Mouse (Mus musculus) forebrain, embryonic 15.5 days (tissue): ENCODE data around the gene Lcn6. TPM values are rescaled to one million over a fixed set of nuclear protein-coding genes. Genes with fewer than 3 reads are reported as not detected.
A peak's percentile ranks its signal among the peaks of the same experiment; 100 is the strongest.
"Not testable (repeated sequence)": the region's sequence is repeated elsewhere in the genome, so short reads cannot be mapped to it uniquely, and the experiment has no call there.

Experiments used
- ATAC-seq: fragments of 200-750 bp; cut with Nextera tagmentation; replicated peaks from 2 replicates; pipeline ENCODE4 v1.8.0; 2017; ENCODE audit warnings: mild to moderate bottlenecking, moderate TSS enrichment, moderate library complexity
- H3K27ac ChIP-seq: fragments of 300-500 bp; sonication (generic); replicated peaks from 2 replicates; pipeline ENCODE4 v1.5.1; 2015; ENCODE audit warnings: mild to moderate bottlenecking, inconsistent platforms
- H3K27me3 ChIP-seq: fragments of 300-500 bp; sonication (generic); 2 replicates; pipeline ENCODE4 v1.6.1; 2015; ENCODE audit warnings: inconsistent platforms
- H3K36me3 ChIP-seq: fragments of 300-500 bp; sonication (generic); 2 replicates; pipeline ENCODE4 v1.6.1; 2015; ENCODE audit warnings: mild to moderate bottlenecking, inconsistent platforms
- H3K4me1 ChIP-seq: fragments of 300-500 bp; sonication (generic); 2 replicates; pipeline ENCODE4 v1.6.1; 2015; ENCODE audit warnings: inconsistent platforms
- H3K4me2 ChIP-seq: fragments of 300-500 bp; sonication (generic); replicated peaks from 2 replicates; pipeline ENCODE4 v1.6.1; 2015; ENCODE audit warnings: mild to moderate bottlenecking, inconsistent platforms
- H3K4me3 ChIP-seq: fragments of 300-500 bp; sonication (generic); 2 replicates; pipeline ENCODE4 v1.5.1; 2015; ENCODE audit warnings: mild to moderate bottlenecking, inconsistent platforms
- H3K9ac ChIP-seq: fragments of 300-500 bp; sonication (generic); replicated peaks from 2 replicates; pipeline ENCODE4 v1.6.1; 2015; ENCODE audit warnings: mild to moderate bottlenecking, inconsistent platforms
- H3K9me3 ChIP-seq: fragments of 300-500 bp; sonication (generic); 2 replicates; pipeline ENCODE4 v1.6.1; 2016; ENCODE audit warnings: inconsistent platforms
- WGBS: fragments of 180-500 bp; shearing (Covaris S2); methylation state at CpG from one replicate; pipeline ENCODE4 v1.1.7; 2015; ENCODE audit warnings: mixed read lengths; 5-methylcytosine and 5-hydroxymethylcytosine counted together
- polyA plus RNA-seq: library from polyadenylated mRNA; unstranded; fragments of >200 nt; fragmentation: Nextera tagmentation; extraction: Ambion mirVana; gene quantifications from 2 replicates; pipeline ENCODE4 v1.2.1, GENCODE M21; 2015

Lcn6 gene
- polyA plus RNA-seq, 1 experiment from 2014 or later = not detected

DNA sequence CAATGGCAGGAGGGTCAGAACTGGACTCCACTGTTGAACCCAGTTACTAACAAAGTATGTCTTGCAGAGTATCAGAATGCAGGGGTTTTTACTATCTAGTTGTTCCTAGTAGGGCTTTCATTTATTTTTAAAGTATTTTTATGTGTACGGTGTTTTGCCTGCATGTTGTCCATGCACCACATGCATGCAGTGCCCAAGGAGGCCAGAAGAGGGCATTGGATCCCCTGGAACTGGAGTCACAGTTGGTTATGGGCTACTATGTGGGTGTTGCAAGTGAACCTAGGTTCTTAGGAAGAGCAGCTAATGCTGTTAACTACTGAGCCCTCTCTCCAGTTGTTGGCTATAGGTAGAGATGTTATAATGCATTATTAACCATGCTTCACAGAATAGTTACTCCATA lies 13.1 kb upstream of the Lcn6 start:
- H3K9ac ChIP-seq = no peak overlapping the region
- no peaks in the 10 kb centered on the region for H3K9me3 ChIP-seq
- H3K4me2 ChIP-seq = no peak overlapping the region
- ATAC-seq = no peak
- no peaks in the 10 kb centered on the region for H3K27me3 ChIP-seq
- no peak overlapping the region for H3K4me3 ChIP-seq
- H3K27ac ChIP-seq = no peak overlapping the region
- H3K4me1 ChIP-seq = no peaks in the 10 kb centered on the region
- H3K36me3 ChIP-seq = no peaks in the 10 kb centered on the region
- WGBS = 67% methylated on average over 1 of the region's 1 CpGs

DNA sequence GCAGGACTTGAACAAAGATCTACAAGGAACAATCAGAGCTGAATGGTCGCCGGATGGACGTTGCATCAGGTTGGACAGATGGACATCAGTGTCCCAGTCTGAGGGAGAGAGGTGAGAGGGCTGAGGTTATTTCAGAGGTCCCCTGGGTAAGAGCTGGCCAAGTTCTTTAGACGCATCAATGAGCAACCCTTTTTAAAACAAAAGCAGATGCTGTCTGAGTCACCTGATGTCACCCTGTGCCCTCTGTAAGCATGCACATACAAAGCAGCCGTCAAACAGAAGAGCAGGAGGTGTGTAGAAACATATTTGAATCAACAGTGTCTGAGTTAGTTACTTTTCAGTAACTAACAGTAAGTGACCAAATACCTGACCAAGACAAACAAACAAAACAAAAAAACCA lies 12.5 kb upstream of the Lcn6 start:
- Histone ChIP-seq H3K27ac (no peak overlapping the region), H3K36me3 (no peaks in the 10 kb centered on the region), H3K4me1 (no peaks in the 10 kb centered on the region), H3K4me3 (no peak overlapping the region), H3K4me2 (no peak overlapping the region), H3K27me3 (no peaks in the 10 kb centered on the region), H3K9ac (no peak overlapping the region), H3K9me3 (no peaks in the 10 kb centered on the region)
- 82% methylated on average over 5 of the region's 5 CpGs for WGBS
- ATAC-seq = no peak

- Histone ChIP-seq H3K27ac (no peak overlapping the region), H3K27me3 (no peaks in the 10 kb centered on the region), H3K4me3 (no peak overlapping the region), H3K9ac (no peak overlapping the region), H3K36me3 (no peaks in the 10 kb centered on the region), H3K9me3 (no peaks in the 10 kb centered on the region), H3K4me2 (no peak overlapping the region), H3K4me1 (no peaks in the 10 kb centered on the region)
- 63% methylated on average over 1 of the region's 1 CpGs for WGBS
- no peak for ATAC-seq
These were observed 10.1 kb upstream of the Lcn6 start for GRCm38 (mm10) chr2:25666516-25666915.

DNA sequence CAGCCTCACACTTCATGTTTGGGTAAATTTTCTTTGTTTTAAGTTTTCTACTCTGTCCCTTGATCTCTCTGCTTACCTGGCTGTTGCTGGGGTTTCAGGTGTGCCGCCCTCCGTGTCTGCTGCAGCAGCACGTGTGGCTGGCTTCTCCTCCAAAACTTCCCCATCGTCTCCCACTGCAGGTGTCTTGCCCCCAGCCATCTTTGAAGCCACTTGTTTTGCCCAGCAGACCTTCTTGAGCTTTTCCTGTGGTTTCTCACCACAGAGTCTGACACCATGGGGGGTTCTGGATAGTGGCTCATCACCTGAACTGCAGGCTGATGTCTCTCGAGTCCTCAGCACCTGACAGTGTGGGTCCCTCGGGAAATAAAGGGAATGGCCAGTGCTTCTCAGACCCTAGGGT lies 3.0 kb downstream of the Lcn6 start:
- Histone ChIP-seq H3K36me3 (no peaks in the 10 kb centered on the region), H3K4me2 (no peak overlapping the region), H3K9ac (no peak overlapping the region), H3K4me1 (no peaks in the 10 kb centered on the region), H3K4me3 (no peak overlapping the region), H3K27me3 (no peaks in the 10 kb centered on the region), H3K9me3 (no peaks in the 10 kb centered on the region), H3K27ac (no peak overlapping the region)
- 88% methylated on average over 6 of the region's 6 CpGs for WGBS
- ATAC-seq = no peak

DNA sequence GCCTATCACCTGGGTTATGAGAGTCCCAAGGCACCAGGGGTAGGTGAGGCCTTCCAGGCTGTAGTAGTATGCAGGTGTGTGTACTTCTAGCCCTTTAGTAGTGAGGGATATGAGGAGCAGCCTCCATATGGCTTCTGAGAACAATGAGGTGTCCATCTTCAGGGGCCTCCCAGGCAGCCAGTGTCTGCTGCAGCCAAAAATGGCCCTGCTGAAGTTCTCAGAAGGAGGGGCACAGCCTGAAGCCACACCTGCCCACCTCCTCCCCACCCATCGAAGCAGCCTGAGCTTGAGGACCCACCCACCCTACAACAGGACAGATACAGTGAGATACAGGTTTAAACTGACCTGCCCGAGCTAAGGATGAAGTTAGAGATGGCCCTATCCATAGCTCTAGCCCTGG lies 5.8 kb downstream of the Lcn6 start, which contains the start of gene Lcn10:
Gene Lcn10 (plus strand): TSS at position 301 of the 400 bp plus-strand sequence.
- no peaks in the 10 kb centered on the region for H3K36me3 ChIP-seq
- H3K27me3 ChIP-seq = no peaks in the 10 kb centered on the region
- H3K4me1 ChIP-seq = no peaks in the 10 kb centered on the region
- no peaks in the 10 kb centered on the region for H3K9me3 ChIP-seq
- no peak within 1 kb of the TSS for H3K4me3 ChIP-seq
- no peak within 1 kb of the TSS for H3K4me2 ChIP-seq
- ATAC-seq = no peak
- no peak within 1 kb of the TSS for H3K9ac ChIP-seq
- WGBS = 66% methylated on average over 2 of the region's 2 CpGs
- H3K27ac ChIP-seq = no peak within 1 kb of the TSS

GRCm38 (mm10) chr2:25686941-25687340 lies 10.4 kb downstream of the Lcn6 start:
- Histone ChIP-seq H3K36me3 (no peaks in the 10 kb centered on the region), H3K9ac (no peak overlapping the region), H3K27ac (no peak overlapping the region), H3K4me3 (no peak overlapping the region), H3K4me1 (no peaks in the 10 kb centered on the region), H3K4me2 (no peak overlapping the region), H3K27me3 (no peaks in the 10 kb centered on the region), H3K9me3 (no peaks in the 10 kb centered on the region)
- WGBS = 71% methylated on average over 4 of the region's 4 CpGs
- ATAC-seq = no peak

GRCm38 (mm10) chr2:25694605-25695004 lies 18.0 kb downstream of the Lcn6 start:
- ATAC-seq = no peak
- H3K36me3 ChIP-seq = no peaks in the 10 kb centered on the region
- no peak overlapping the region for H3K9ac ChIP-seq
- H3K9me3 ChIP-seq = no peaks in the 10 kb centered on the region
- H3K4me2 ChIP-seq = no peak overlapping the region
- H3K4me1 ChIP-seq = no peaks in the 10 kb centered on the region
- no peak overlapping the region for H3K27ac ChIP-seq
- H3K4me3 ChIP-seq = no peak overlapping the region
- no peaks in the 10 kb centered on the region for H3K27me3 ChIP-seq

GRCm38 (mm10) chr2:25696951-25697350 lies 20.4 kb downstream of the Lcn6 start:
- Histone ChIP-seq H3K9ac (no peak overlapping the region), H3K4me3 (no peak overlapping the region), H3K27ac (no peak overlapping the region), H3K4me1 (no peaks in the 10 kb centered on the region), H3K27me3 (no peaks in the 10 kb centered on the region), H3K9me3 (no peaks in the 10 kb centered on the region), H3K4me2 (no peak overlapping the region), H3K36me3 (no peaks in the 10 kb centered on the region)
- WGBS = 71% methylated on average over 4 of the region's 4 CpGs
- no peak for ATAC-seq

DNA sequence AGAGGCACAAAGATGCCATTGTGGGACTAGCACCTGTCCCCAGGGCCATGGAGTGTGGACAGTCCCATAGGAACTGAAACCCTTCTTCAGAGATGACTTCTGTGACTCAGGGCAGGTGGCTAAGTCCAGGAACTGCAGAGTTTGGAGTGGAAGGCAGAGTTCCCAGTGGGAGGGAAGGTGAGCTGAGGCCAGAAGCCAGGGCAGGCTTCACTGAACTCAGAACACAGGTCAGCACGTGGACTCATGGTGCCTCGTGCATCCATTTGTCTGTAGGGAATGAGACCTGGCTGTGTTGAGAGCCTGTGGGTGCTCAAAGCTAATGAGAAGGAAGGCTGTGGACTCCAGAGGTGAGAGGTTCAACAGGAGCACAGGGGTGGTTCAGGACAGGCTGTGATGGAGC lies 22.1 kb downstream of the Lcn6 start:
- Histone ChIP-seq H3K27me3 (no peaks in the 10 kb centered on the region), H3K4me3 (no peak overlapping the region), H3K27ac (no peak overlapping the region), H3K4me1 (no peaks in the 10 kb centered on the region), H3K4me2 (no peak overlapping the region), H3K9me3 (no peaks in the 10 kb centered on the region), H3K36me3 (no peaks in the 10 kb centered on the region), H3K9ac (no peak overlapping the region)
- ATAC-seq = no peak
- WGBS = 94% methylated on average over 2 of the region's 2 CpGs

- not testable (repeated sequence) for H3K4me2 ChIP-seq, H3K27ac ChIP-seq, H3K9ac ChIP-seq, H3K9me3 ChIP-seq, H3K27me3 ChIP-seq, H3K4me1 ChIP-seq, ATAC-seq, H3K36me3 ChIP-seq, H3K4me3 ChIP-seq
- 91% methylated on average over 3 of the region's 3 CpGs for WGBS
These were observed 23.2 kb downstream of the Lcn6 start, which contains the start of gene Obp2a for GRCm38 (mm10) chr2:25699743-25700142. TSS of gene Obp2a (plus strand) at chr2:25700043.

DNA sequence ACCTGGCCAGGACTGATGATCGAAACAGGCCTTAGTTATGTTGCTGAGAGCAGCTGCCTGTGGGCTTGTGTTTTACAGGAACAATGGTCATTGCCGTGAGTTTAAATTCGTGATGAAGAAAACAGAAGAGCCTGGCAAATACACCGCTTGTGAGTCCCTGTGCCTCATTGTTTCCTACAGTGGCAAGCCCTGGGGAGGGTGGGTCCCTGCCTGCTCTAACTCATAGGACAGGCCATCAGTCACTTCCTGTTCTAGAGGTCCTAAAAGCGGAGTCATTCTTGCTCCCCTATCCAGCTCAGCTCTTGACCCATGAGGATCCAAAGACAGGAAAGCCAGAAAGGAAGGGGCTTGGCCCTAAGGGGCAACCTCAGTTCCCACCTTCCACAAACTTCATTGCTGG lies 24.4 kb downstream of the Lcn6 start:
- Histone ChIP-seq H3K9me3 (no peaks in the 10 kb centered on the region), H3K9ac (no peak overlapping the region), H3K27ac (no peak overlapping the region), H3K36me3 (no peaks in the 10 kb centered on the region), H3K27me3 (no peaks in the 10 kb centered on the region), H3K4me2 (no peak overlapping the region), H3K4me3 (no peak overlapping the region), H3K4me1 (no peaks in the 10 kb centered on the region)
- no peak for ATAC-seq
- WGBS = 77% methylated on average over 5 of the region's 5 CpGs

DNA sequence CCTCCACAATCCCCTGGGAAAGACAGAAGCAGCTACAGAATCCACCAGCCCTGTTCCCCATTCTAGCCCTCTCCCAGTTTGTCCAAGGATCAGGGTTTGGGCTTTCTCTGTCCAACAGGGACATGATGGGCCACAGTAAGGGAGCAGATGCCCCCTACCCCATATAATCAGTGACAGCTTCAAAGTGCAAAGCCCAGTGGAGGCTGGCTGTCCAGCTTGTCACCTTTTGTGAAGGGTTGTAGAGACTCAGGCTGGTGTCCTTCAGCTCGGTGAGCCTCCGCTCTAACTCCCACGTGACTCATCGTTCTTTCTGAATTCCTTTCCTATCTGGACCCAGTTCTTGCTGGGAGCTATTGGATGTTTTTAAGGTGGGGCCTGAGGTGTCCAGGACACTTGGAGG lies 27.1 kb downstream of the Lcn6 start:
- Histone ChIP-seq H3K27me3 (no peaks in the 10 kb centered on the region), H3K9me3 (no peaks in the 10 kb centered on the region), H3K4me2 (no peak overlapping the region), H3K9ac (no peak overlapping the region), H3K27ac (no peak overlapping the region), H3K4me3 (no peak overlapping the region), H3K4me1 (peaks cover 14% of the 10 kb centered on the region), H3K36me3 (no peaks in the 10 kb centered on the region)
- 88% methylated on average over 4 of the region's 4 CpGs for WGBS
- no peak for ATAC-seq

DNA sequence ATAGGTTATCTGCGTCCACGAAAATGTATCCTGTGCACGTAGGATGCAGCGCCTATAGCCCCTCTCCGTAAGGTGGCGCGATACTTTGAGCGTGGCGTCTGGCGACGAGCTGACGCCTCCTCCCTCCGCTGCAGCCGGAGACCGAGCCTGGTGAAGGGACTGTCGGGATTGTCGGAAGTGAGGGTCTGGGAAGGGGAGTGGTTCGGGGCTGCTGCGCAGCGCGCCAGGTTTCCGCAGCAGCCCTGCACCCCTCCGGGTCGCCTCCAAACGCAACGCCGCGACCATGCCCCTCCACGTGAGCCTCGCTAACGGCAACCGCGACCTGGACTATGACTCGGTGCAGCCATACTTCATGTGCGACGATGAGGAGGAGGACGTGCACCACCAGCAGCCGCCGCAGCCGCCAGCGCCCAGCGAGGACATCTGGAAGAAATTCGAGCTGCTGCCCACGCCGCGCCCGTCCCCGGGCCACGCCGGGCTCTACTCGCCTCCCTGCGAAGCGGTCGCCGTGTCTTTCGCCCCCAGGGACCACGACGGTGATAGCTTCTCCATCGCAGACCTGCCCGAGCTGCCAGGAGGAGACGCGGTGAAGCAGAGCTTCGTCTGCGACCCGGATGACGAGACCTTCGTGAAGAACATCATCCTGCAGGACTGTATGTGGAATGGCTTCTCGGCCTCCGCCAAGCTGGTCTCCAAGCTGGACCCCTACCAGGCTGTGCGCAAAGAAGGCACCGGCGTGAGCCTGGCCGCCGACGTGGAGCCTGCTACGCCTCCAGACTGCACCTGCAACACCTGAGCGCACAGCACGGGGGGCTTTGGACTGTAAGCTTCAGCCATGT lies 30.3 kb downstream of the Lcn6 start, which contains the start of gene Bmyc:
Gene Bmyc (plus strand): TSS at position 97 of the 839 bp plus-strand sequence.
- Histone ChIP-seq H3K9ac (peak within 1 kb of the TSS; percentile 74), H3K27ac (peak within 1 kb of the TSS; percentile 87), H3K9me3 (no peaks in the 10 kb centered on the region), H3K4me1 (peaks cover 25% of the 10 kb centered on the region), H3K4me3 (peak within 1 kb of the TSS; percentile 79), H3K27me3 (no peaks in the 10 kb centered on the region), H3K4me2 (peak within 1 kb of the TSS; percentile 64), H3K36me3 (no peaks in the 10 kb centered on the region)
- peak; percentile 97 for ATAC-seq
- WGBS = under 1% methylated on average over 78 of the region's 78 CpGs
